12 mouse cellular contexts compared by ENCODE assay signal in genomic region chr19:16181852-16182475, GRCm38 (mm10). TPM values are rescaled to one million over a fixed set of nuclear protein-coding genes. Genes with fewer than 3 reads are reported as not detected.
DNase-seq lines count a peak whose midpoint lies in the region; ATAC-seq and TF ChIP-seq lines count a peak whose summit lies in the region.
"Had no signal": no experiment of that assay in that cellular context is flagged by ENCODE, and none has a peak within 500 bp of the region (broad histone marks: within the 10 kb centered on the region; RNA-seq: fewer than 3 reads in every experiment).

No protein-coding gene starts in this region.

- H3K36me3 ChIP-seq in kidney, postnatal 0 days (ENCODE audit: insufficient read depth, low read length) = no peaks in the 10 kb centered on the region
- no peaks in the 10 kb centered on the region for H3K36me3 ChIP-seq in limb, embryonic 10.5 days
- H3K36me3 ChIP-seq: forebrain, embryonic 12.5 days had no signal

- H3K4me1 ChIP-seq in kidney, postnatal 0 days (replicated peaks; ENCODE audit: insufficient read depth, low read length) = peaks cover 33% of the 10 kb centered on the region
- H3K4me1 ChIP-seq in limb, embryonic 10.5 days = peaks cover 13% of the 10 kb centered on the region

- TF ChIP-seq CTCF in kidney, postnatal 0 days (IDR thresholded peaks at IDR 0.05; ENCODE audit: low read depth) = no peak

- H3K27me3 ChIP-seq in kidney, postnatal 0 days (ENCODE audit: insufficient read depth, low read length) = no peaks in the 10 kb centered on the region
- no peaks in the 10 kb centered on the region for H3K27me3 ChIP-seq in limb, embryonic 10.5 days (ENCODE audit: low read depth, poor library complexity, severe bottlenecking)
- H3K27me3 ChIP-seq: forebrain, embryonic 12.5 days had no signal

- no peaks in the 10 kb centered on the region for H3K9me3 ChIP-seq in kidney, postnatal 0 days (replicated peaks; ENCODE audit: low read length)
- H3K9me3 ChIP-seq in limb, embryonic 10.5 days (replicated peaks) = no peaks in the 10 kb centered on the region
- H3K9me3 ChIP-seq: forebrain, embryonic 12.5 days had no signal

- no peak overlapping the region for H3K4me3 ChIP-seq in kidney, postnatal 0 days (replicated peaks; ENCODE audit: low read depth, low read length)
- no peak overlapping the region for H3K4me3 ChIP-seq in limb, embryonic 10.5 days
- H3K4me3 ChIP-seq: forebrain, embryonic 12.5 days had no signal

- intact Hi-C loops in heart, postnatal 25 days (cut with DNase I) = no loop called here

- no peak overlapping the region for H3K4me2 ChIP-seq in kidney, postnatal 0 days (ENCODE audit: low read length)
- H3K4me2 ChIP-seq: forebrain, embryonic 12.5 days had no signal

- peak overlapping the region; percentile 70; the same call in 1 of the 2 replicates for H3K27ac ChIP-seq in kidney, postnatal 0 days
- no peak overlapping the region for H3K27ac ChIP-seq in limb, embryonic 10.5 days
- H3K27ac ChIP-seq: forebrain, embryonic 12.5 days had no signal

- H3K9ac ChIP-seq in kidney, postnatal 0 days (ENCODE audit: low read depth, low read length) = no peak overlapping the region
- H3K9ac ChIP-seq: forebrain, embryonic 12.5 days had no signal

- 76% methylated on average over 7 of the region's 7 CpGs for WGBS in kidney, postnatal 0 days
- 84% methylated on average over 7 of the region's 7 CpGs for WGBS in limb, embryonic 10.5 days

- no peak for ATAC-seq in kidney, postnatal 0 days (replicated peaks; ENCODE audit: low FRiP score, low read depth)
- ATAC-seq: midbrain, embryonic 16.5 days had no signal

- DNase-seq in heart, adult 18-20 months = peak; percentile 37 to 39
- DNase-seq in heart, postnatal 25 days (ENCODE audit: low spot score) = no peak
- DNase-seq in kidney, postnatal 0 days (ENCODE audit: low spot score) = peak; percentile 64
- DNase-seq in kidney, postnatal 25 days = no peak
- DNase-seq in ZHBTc4 (ENCODE audit: low read depth, low spot score) = peak; percentile 33
- peak; percentile 12 for DNase-seq in limb, embryonic 10.5 days (ENCODE audit: low spot score)
- DNase-seq in cerebellum, adult 8-10 months = no peak
- DNase-seq in layer of hippocampus, postnatal 10 days (ENCODE audit: low spot score in 2 of 2) = no peak
- DNase-seq: gastrocnemius, postnatal 14 days; liver had no signal

RNA-seq across cellular contexts. Expression of gene Gnaq, which starts 49.3 kb away (rescaled TPM):
- total RNA-seq in heart, adult 18-20 months (2021) = 10 to 100 TPM; 22.3 to 23.9 TPM
- 10 to 100 TPM; 24.9 to 25.8 TPM for total RNA-seq in heart, postnatal 25 days (2021)
- polyA plus RNA-seq in kidney, postnatal 0 days (2015; fragmentation: Nextera tagmentation; extraction: Ambion mirVana) = 27.2 and 30.0 TPM in 2 replicates
- polyA plus RNA-seq in limb, embryonic 10.5 days (2016; fragmentation: Nextera tagmentation; extraction: Ambion mirVana) = 16.8 and 19.6 TPM in 2 replicates
- total RNA-seq in layer of hippocampus, postnatal 10 days (2021) = 100 to 1,000 TPM; 196 to 220 TPM

Comparison
In these comparisons a context has a peak if more than half of its experiments do, and no peak if none do; other contexts are left out.
1. DNase-seq: peak in heart, adult 18-20 months (2 of 2), kidney, postnatal 0 days (single experiment), ZHBTc4 (single experiment) and limb, embryonic 10.5 days (single experiment); none in heart, postnatal 25 days (single experiment), kidney, postnatal 25 days (0 of 2), cerebellum, adult 8-10 months (single experiment) and layer of hippocampus, postnatal 10 days (0 of 2).
2. RNA of gene Gnaq, which starts 49.3 kb away (total RNA-seq): 196 to 220 TPM in layer of hippocampus, postnatal 10 days; 24.9 to 25.8 TPM in heart, postnatal 25 days and 22.3 to 23.9 TPM in heart, adult 18-20 months; every median in the first group is over 4 times any median in the second.